Mouse (Mus musculus): Measurements from ENCODE around the gene B230219D22Rik.
"Not testable (repeated sequence)": the region's sequence is repeated elsewhere in the genome, so short reads cannot be mapped to it uniquely, and the experiment has no call there.

The B230219D22Rik gene

DNA sequence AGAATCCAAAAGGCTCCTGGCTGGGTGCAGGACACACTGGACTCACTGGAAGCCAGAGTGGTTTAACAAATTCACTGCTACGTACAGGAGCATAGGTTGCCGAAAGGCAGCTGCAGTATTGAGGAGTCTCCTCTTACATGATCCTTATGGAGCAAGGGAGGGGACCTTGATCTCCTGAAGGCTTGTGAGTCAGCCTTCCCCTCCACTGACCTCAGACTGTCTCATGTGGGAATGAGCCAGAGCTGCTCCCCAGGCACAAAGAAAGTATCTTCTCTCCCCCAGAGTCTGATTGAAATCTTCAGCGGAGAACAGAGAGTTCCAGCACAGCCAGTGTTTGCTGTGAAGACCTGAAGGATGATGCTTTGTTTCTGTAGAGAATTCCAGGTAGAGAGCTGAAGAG is 9.3 kb upstream of the B230219D22Rik start:
- Histone ChIP-seq H3K4me3 (replicated peaks; ENCODE audit: low read length) (no peak overlapping the region), H3K4me1 (replicated peaks; ENCODE audit: low read depth, low read length) (peaks cover 26% of the 10 kb centered on the region), H3K36me3 (ENCODE audit: insufficient read depth, low read length) (peaks cover 55% of the 10 kb centered on the region), H3K27me3 (ENCODE audit: insufficient read depth, low read length) (no peaks in the 10 kb centered on the region), H3K9me3 (ENCODE audit: low read length) (no peaks in the 10 kb centered on the region)
- TF ChIP-seq CTCF (conservative IDR thresholded peaks at IDR 0.05; ENCODE audit: low read length) (no peak), NANOG (IDR thresholded peaks at IDR 0.05; ENCODE audit: borderline replicate concordance, low read length) (no peak), POU5F1 (IDR thresholded peaks at IDR 0.05; ENCODE audit: borderline replicate concordance, low read length) (no peak)

DNA sequence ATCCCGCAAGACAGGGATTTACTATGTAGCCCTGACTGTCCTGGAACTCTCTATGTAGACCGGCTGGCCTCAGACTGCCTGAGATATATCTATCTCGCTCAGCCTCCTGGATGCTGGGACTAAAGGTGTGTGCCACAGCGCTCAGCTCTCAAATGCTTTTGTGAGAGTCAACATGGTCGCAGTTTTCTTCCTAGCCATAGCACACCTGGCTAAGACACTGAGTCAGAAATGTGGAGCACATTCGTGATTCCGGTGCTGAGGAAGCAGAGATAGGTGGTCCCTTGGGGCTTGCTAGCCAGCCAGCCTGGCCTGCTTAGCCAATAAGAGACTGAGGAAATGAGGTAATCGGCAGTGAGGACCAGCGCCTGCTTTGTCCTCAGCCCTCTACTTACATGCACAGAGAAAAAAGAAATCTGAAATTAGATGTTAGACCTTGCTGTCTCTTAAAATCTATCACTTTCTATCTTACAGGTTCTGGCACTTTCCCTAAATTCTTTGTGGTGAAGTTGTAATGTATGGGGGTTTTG is 6.8 kb upstream of the B230219D22Rik start:
- Histone ChIP-seq H3K27me3 (ENCODE audit: insufficient read depth, low read length) (no peaks in the 10 kb centered on the region), H3K4me1 (replicated peaks; ENCODE audit: low read depth, low read length) (peaks cover 28% of the 10 kb centered on the region), H3K9me3 (ENCODE audit: low read length) (no peaks in the 10 kb centered on the region), H3K36me3 (ENCODE audit: insufficient read depth, low read length) (peaks cover 29% of the 10 kb centered on the region), H3K4me3 (replicated peaks; ENCODE audit: low read length) (no peak overlapping the region)
- TF ChIP-seq POU5F1 (IDR thresholded peaks at IDR 0.05; ENCODE audit: borderline replicate concordance, low read length) (no peak), NANOG (IDR thresholded peaks at IDR 0.05; ENCODE audit: borderline replicate concordance, low read length) (no peak), CTCF (conservative IDR thresholded peaks at IDR 0.05; ENCODE audit: low read length) (no peak)

DNA sequence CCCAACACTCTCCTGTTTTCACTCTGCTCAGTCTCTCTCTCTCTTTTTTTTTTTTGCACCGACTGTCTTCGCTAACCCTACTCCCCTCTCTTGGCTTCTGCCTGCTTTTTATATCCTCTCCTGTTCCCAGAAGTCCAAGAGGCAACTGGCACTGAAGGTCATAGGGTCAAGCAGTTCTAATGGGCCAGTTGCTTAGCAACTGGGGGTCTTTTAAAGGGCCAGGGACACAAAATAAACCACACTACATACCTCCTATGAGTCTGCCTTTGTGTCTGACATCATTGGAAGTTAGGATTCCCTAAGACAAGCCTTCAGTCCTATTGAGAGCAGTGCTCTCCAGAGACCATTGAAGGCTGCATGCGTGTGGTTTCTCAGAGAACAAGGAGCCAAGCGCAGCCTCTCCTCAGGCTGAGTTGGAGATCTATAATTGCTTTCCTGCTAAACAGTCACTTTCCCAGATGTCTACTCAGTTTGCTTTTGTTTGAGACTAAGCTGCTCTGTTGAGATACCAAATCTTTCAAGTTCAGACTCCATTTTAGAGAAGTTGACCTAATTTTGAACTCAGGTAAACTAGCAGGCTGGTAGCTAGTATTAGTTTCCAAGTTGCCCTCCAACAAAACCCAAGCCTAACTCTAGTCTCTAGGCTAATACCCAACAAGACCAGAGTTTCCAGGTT is 4.9 kb upstream of the B230219D22Rik start:
- Histone ChIP-seq H3K27me3 (ENCODE audit: insufficient read depth, low read length) (no peaks in the 10 kb centered on the region), H3K4me3 (replicated peaks; ENCODE audit: low read length) (no peak overlapping the region), H3K4me1 (replicated peaks; ENCODE audit: low read depth, low read length) (peaks cover 39% of the 10 kb centered on the region), H3K36me3 (ENCODE audit: insufficient read depth, low read length) (peaks cover 12% of the 10 kb centered on the region; the same call in 1 of the 2 replicates), H3K9me3 (ENCODE audit: low read length) (no peaks in the 10 kb centered on the region)
- no peak for TF ChIP-seq CTCF (conservative IDR thresholded peaks at IDR 0.05; ENCODE audit: low read length)
- no peak for TF ChIP-seq NANOG (IDR thresholded peaks at IDR 0.05; ENCODE audit: borderline replicate concordance, low read length)
- no peak for TF ChIP-seq POU5F1 (IDR thresholded peaks at IDR 0.05; ENCODE audit: borderline replicate concordance, low read length)

DNA sequence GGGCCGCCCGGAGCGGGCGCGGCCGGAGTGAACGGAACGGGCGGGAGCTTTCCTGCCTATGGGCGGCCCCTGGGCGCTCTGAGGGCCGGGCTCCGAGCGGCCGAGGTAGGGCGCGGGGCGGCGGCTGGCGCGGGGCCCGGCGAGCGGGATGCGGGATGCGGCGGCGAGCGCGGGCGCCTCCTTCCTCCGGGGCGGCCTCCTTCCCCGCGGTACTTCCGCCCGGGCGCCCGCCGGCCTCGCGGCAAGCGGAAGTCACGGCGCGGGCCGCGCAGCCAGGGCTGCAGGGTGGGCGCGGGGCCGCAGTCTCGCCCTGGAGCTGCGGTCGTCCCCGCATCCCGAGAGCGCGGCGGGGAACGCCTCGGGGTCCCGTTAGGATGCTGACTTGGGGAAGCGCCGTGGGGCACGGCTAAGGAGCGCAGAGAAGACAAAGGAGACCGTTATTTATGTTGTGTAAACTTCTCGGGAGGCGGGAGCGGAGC is 358 bp downstream of the B230219D22Rik start:
- H3K4me1 ChIP-seq (replicated peaks; ENCODE audit: low read depth, low read length), result peaks cover 58% of the 10 kb centered on the region
- H3K27me3 ChIP-seq (ENCODE audit: insufficient read depth, low read length), result no peaks in the 10 kb centered on the region
- H3K4me3 ChIP-seq (replicated peaks; ENCODE audit: low read length), result peak overlapping the region; percentile 94
- TF ChIP-seq POU5F1 (IDR thresholded peaks at IDR 0.05; ENCODE audit: borderline replicate concordance, low read length), result no peak
- no peak for TF ChIP-seq NANOG (IDR thresholded peaks at IDR 0.05; ENCODE audit: borderline replicate concordance, low read length)
- no peak for TF ChIP-seq CTCF (conservative IDR thresholded peaks at IDR 0.05; ENCODE audit: low read length)
- H3K9me3 ChIP-seq (ENCODE audit: low read length), result no peaks in the 10 kb centered on the region
- peaks cover 25% of the 10 kb centered on the region for H3K36me3 ChIP-seq (ENCODE audit: insufficient read depth, low read length)

DNA sequence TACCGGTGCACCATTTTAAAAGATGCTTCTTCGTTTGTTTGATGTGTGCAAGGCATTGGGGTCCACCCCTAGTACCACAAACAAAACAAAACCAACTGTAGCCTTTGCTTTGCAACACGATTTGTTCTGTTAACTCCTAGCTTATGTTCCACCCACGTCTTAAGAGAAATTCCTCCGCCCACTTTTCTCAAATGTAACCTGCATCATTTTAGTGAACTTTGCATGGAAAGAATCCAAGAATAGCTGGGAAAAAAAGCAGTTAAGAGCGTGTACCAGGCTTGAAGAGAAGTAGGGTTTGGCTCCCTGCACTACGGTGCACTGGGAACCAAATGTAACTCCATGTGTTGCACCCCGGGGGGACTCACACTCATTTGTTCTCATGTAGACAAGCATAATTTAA is 1.2 kb downstream of the B230219D22Rik start:
- Histone ChIP-seq H3K4me3 (replicated peaks; ENCODE audit: low read length) (peak overlapping the region; percentile 94), H3K27me3 (ENCODE audit: insufficient read depth, low read length) (no peaks in the 10 kb centered on the region), H3K9me3 (ENCODE audit: low read length) (no peaks in the 10 kb centered on the region), H3K36me3 (ENCODE audit: insufficient read depth, low read length) (peaks cover 33% of the 10 kb centered on the region), H3K4me1 (replicated peaks; ENCODE audit: low read depth, low read length) (peaks cover 63% of the 10 kb centered on the region)
- no peak for TF ChIP-seq CTCF (conservative IDR thresholded peaks at IDR 0.05; ENCODE audit: low read length)
- no peak for TF ChIP-seq NANOG (IDR thresholded peaks at IDR 0.05; ENCODE audit: borderline replicate concordance, low read length)
- TF ChIP-seq POU5F1 (IDR thresholded peaks at IDR 0.05; ENCODE audit: borderline replicate concordance, low read length), result no peak

DNA sequence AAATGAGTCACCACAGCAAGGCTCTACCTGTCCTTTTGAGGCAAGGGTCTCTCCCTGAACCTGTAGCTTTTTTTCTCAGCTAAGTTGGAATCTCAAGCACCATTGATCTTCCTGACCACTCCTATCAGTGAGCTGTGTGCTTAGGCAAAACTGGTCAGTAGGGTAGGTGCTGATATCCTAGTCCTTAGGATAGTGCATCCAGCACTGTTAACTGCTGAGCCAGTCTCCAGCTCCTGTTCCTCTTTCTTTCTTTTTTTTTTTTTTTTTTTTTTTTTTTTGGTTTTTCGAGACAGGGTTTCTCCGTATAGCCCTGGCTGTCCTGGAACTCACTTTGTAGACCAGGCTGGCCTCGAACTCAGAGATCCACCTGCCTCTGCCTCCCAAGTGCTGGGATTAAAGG is 3.1 kb downstream of the B230219D22Rik start:
- peaks cover 51% of the 10 kb centered on the region for H3K36me3 ChIP-seq (ENCODE audit: insufficient read depth, low read length)
- not testable (repeated sequence) for H3K9me3 ChIP-seq (ENCODE audit: low read length); H3K4me3 ChIP-seq (replicated peaks; ENCODE audit: low read length); H3K27me3 ChIP-seq (ENCODE audit: insufficient read depth, low read length)
- peaks cover 74% of the 10 kb centered on the region for H3K4me1 ChIP-seq (replicated peaks; ENCODE audit: low read depth, low read length)

DNA sequence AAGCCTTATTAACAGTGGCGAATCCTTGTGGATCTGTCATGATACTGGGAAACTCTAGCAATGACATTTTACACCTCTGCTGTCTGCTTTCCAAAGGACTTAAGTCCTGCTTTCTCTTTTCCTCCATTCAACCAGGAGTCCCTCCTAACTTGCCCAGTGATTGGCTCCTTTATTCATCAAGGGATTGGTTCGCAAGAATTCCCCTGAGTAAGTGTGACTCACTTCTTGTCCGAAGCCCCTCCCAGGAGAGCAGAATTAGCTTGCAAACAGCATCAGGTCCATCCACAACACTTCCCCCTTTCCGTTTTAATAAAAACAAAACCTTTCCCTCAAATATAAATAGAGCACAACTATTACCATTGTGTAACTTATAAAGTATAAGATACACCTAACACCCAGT is 11.4 kb downstream of the B230219D22Rik start:
- TF ChIP-seq NANOG (IDR thresholded peaks at IDR 0.05; ENCODE audit: borderline replicate concordance, low read length) (no peak), CTCF (conservative IDR thresholded peaks at IDR 0.05; ENCODE audit: low read length) (no peak), POU5F1 (IDR thresholded peaks at IDR 0.05; ENCODE audit: borderline replicate concordance, low read length) (no peak)
- H3K4me3 ChIP-seq (replicated peaks; ENCODE audit: low read length), result no peak overlapping the region
- H3K4me1 ChIP-seq (replicated peaks; ENCODE audit: low read depth, low read length), result peaks cover 57% of the 10 kb centered on the region
- H3K27me3 ChIP-seq (ENCODE audit: insufficient read depth, low read length), result no peaks in the 10 kb centered on the region
- H3K9me3 ChIP-seq (ENCODE audit: low read length), result no peaks in the 10 kb centered on the region
- H3K36me3 ChIP-seq (ENCODE audit: insufficient read depth, low read length), result peaks cover 46% of the 10 kb centered on the region

DNA sequence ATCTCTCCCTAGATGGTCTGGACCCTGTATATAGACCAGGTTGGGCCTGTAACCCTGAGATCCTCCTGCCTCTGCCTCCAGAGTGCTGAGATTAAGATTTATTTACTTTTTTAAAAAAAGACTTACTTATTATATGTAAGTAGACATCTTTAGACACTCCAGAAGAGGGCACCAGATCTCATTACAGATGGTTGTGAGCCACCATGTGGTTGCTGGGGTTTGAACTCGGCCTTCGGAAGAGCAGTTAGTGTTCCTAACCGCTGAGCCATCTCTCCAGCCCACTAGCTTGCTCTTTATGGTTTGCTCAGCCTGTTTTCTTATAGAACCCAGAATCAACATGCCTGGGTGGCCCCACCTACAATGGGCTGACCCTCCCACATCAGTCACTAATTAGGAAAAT is 19.9 kb downstream of the B230219D22Rik start:
- no peak overlapping the region for H3K4me3 ChIP-seq (replicated peaks; ENCODE audit: low read length)
- TF ChIP-seq CTCF (conservative IDR thresholded peaks at IDR 0.05; ENCODE audit: low read length), result no peak
- no peak for TF ChIP-seq POU5F1 (IDR thresholded peaks at IDR 0.05; ENCODE audit: borderline replicate concordance, low read length)
- no peak for TF ChIP-seq NANOG (IDR thresholded peaks at IDR 0.05; ENCODE audit: borderline replicate concordance, low read length)
- H3K9me3 ChIP-seq (ENCODE audit: low read length), result no peaks in the 10 kb centered on the region
- peaks cover 33% of the 10 kb centered on the region for H3K4me1 ChIP-seq (replicated peaks; ENCODE audit: low read depth, low read length)
- no peaks in the 10 kb centered on the region for H3K36me3 ChIP-seq (ENCODE audit: insufficient read depth, low read length)
- H3K27me3 ChIP-seq (ENCODE audit: insufficient read depth, low read length), result no peaks in the 10 kb centered on the region

All from E14TG2a.4 (cell line).